Mouse (Mus musculus): Measurements from ENCODE around the gene Ptpn12.

DNA sequence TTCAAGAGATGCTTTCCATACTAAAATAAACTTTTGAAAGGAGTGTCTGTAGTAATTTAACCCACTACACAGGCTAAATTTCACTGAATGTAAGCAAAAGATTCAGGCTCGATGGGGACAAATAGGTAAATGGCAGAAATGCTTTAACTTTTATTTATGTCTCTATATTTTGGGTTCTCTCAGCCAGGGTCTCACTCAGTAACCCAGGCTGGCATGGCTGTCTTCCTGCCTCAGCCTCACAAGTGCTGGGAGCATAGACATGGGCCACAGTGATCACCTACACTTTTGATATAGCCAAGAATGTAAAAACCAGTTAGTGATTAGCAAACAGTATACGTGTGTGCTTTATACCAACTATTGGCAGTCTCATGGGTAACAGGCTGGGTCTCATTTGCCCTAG, 1.5 kb upstream of the Ptpn12 start:
- TF ChIP-seq CTCF (IDR thresholded peaks at IDR 0.05; ENCODE audit: low read depth), result no peak
- no peak for TF ChIP-seq EP300 (optimal IDR thresholded peaks at IDR 0.05)

Data from stomach, postnatal 0 days (tissue).